Mouse (Mus musculus) bone marrow, adult 2 months (tissue): Measurements from ENCODE around the gene Scn3a. TPM values are rescaled to one million over a fixed set of nuclear protein-coding genes. Genes with fewer than 3 reads are reported as not detected.

Experiments used
- H3K27ac ChIP-seq: fragments of 200-500 bp; 2 replicates; pipeline ENCODE4 v1.5.1; 2012; ENCODE audit warnings: low read depth, mild to moderate bottlenecking, control low read depth, inconsistent platforms, low read length; ENCODE audit not compliant: control insufficient read depth, poor library complexity, insufficient read depth
- H3K4me1 ChIP-seq: fragments of 200-500 bp; 2 replicates; pipeline ENCODE4 v1.6.1; 2011; ENCODE audit warnings: low read length; ENCODE audit not compliant: control insufficient read depth, insufficient read depth
- H3K4me3 ChIP-seq: fragments of 200-500 bp; replicated peaks from 2 replicates; pipeline ENCODE3; 2011; ENCODE audit warnings: mild to moderate bottlenecking, low read depth, low read length, control low read depth; ENCODE audit not compliant: control insufficient read depth
- CTCF ChIP-seq: fragments of 200-500 bp; IDR thresholded peaks from 2 replicates; pipeline ENCODE4 v1.5.1; 2011; ENCODE audit warnings: low read length, control low read depth; ENCODE audit not compliant: control insufficient read depth, insufficient read depth
- POLR2A ChIP-seq: fragments of 200-500 bp; IDR thresholded peaks from 2 replicates; pipeline ENCODE4 v1.6.1; 2011; ENCODE audit warnings: low read depth, mild to moderate bottlenecking, control low read depth, low read length, borderline replicate concordance; ENCODE audit not compliant: control insufficient read depth
- WGBS: fragments of 180-500 bp; shearing (Covaris S2); methylation state at CpG from one replicate; pipeline ENCODE4 v1.1.7; 2018; 5-methylcytosine and 5-hydroxymethylcytosine counted together
- polyA plus RNA-seq: library from polyadenylated mRNA; stranded (reverse); fragments of >200 nt; gene quantifications from 2 replicates; pipeline ENCODE4 v1.2.4, GENCODE M21; 2011; ENCODE audit warnings: low replicate concordance; ENCODE audit not compliant: missing spikeins, insufficient read depth, insufficient read length

The Scn3a gene
- not detected in 2 replicates for polyA plus RNA-seq

DNA sequence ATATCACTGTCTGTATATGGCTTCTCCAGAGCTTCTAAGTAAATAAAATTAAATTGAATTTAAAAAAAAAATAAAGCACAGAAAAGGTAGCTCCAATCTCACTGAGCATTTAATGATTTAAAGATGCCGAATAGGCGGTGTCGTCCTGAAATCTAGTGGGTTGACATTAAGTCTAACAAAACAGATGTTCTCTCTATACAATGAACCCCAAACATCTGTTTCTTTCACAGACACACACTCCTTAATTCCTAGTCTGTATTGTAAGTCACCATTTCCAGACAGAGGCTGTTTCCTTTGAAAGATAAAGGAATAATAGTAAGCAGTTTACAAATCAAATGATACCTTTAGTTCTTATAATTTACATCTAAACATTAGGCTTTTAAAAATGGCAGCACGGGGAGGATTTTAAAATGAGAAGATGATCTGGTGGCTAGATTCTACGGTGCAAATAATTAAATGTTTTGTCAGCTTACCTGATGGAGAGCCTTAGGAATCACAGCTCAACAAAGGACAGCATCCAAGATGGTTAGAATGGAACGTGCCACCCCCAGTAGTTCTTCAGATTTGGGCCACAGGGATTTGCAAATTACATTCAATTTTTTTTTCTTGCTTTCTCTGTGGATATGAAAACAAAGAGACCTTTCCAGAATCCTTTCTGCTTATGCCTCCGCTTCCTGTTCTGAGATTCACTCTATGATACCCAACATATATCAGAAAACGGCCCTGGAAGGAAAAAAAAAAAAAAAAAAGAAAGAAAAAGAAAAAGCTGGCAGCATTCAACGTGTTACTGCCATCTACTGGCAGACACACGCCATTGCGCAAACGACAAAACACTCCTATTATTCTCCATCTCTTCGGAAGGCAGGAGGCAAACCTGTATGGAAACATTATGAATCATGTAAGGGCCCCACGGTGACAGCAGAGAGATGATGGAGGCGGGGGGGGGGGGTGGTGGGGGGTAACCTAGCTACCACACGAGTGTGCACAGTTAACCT is at the start of gene Scn3a:
Gene Scn3a, minus strand, starts transcription at position 835 of the 995 bp plus-strand sequence.
- Histone ChIP-seq H3K27ac (no peak within 1 kb of the TSS), H3K4me3 (no peak within 1 kb of the TSS), H3K4me1 (no peaks in the 10 kb centered on the region)
- 29% methylated on average over 16 of the region's 16 CpGs for WGBS
- TF ChIP-seq CTCF, result peak; percentile 38
- no peak for TF ChIP-seq POLR2A

GRCm38 (mm10) chr2:65611887-65612286 is 44.5 kb upstream of the Scn3a start:
- TF ChIP-seq CTCF, result no peak
- TF ChIP-seq POLR2A, result no peak
- no peaks in the 10 kb centered on the region for H3K4me1 ChIP-seq
- 74% methylated on average over 4 of the region's 4 CpGs for WGBS
- H3K27ac ChIP-seq, result no peak overlapping the region
- no peak overlapping the region for H3K4me3 ChIP-seq

DNA sequence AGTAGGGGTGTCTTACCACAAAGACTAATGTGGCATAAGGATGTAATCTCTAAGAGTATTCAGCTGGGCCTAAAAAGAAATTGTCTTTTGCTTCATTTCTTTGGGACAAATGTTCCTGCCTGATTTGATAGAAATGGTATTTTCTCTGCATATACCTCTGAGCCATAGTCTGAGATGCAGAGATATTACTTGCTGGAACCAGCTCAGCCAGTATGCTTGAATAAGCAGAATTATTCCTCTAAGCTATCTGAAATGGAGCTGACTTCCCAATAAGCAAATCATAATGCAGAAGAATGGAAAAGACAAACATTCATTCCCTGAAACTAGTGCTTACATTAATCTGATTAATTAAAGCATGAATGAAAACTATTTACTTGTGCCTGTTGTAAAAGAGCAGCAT is 40.4 kb upstream of the Scn3a start:
- H3K4me3 ChIP-seq, result no peak overlapping the region
- TF ChIP-seq POLR2A (no peak), CTCF (no peak)
- no peaks in the 10 kb centered on the region for H3K4me1 ChIP-seq
- no peak overlapping the region for H3K27ac ChIP-seq

DNA sequence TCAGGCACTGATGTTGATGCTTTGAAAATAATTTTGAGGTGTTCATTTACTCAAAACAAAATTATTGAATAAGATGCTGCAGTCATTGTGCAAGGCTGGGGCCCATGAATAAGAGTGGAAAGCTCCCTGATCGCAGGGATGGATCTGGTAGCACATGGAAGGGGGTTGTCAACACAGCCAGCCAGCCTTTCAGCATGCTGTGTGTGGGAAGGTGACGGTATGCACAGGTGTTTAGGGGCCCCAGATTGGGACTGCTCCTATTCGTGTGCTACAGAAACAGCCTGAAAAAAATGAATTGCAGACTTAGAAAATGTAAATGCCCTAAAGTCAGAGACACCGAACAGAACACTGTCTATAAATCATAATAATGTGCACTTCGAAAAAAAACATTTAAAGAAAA is 20.3 kb upstream of the Scn3a start:
- Histone ChIP-seq H3K4me1 (no peaks in the 10 kb centered on the region), H3K27ac (no peak overlapping the region), H3K4me3 (no peak overlapping the region)
- TF ChIP-seq CTCF, result no peak
- no peak for TF ChIP-seq POLR2A
- 69% methylated on average over 5 of the region's 5 CpGs for WGBS

GRCm38 (mm10) chr2:65567925-65568324 is 498 bp upstream of the Scn3a start:
- WGBS, result 83% methylated on average over 4 of the region's 4 CpGs
- no peak overlapping the region for H3K27ac ChIP-seq
- TF ChIP-seq POLR2A, result no peak
- no peaks in the 10 kb centered on the region for H3K4me1 ChIP-seq
- H3K4me3 ChIP-seq, result no peak overlapping the region

DNA sequence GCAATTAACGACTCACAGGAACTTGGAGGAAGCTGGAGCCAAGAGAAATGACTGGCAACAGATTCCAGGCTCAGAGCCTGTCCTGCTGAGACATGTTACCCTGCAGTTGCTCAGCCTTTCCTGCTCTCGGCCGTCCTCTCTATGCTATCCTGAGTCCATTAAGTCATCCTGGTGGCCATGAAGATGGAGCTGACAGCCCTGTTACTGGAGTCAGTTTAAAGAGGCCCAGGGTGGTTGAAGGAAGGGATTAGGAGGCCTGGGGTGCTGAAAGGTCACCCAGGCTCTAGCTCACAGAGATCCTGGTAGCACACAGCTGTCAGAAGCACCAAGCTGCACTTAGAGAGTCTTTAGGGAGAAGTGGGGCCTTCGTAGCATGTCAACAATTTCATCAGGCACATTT is 3.5 kb downstream of the Scn3a start:
- no peak overlapping the region for H3K4me3 ChIP-seq
- no peak overlapping the region for H3K27ac ChIP-seq
- H3K4me1 ChIP-seq, result no peaks in the 10 kb centered on the region
- WGBS, result 49% methylated on average over 4 of the region's 4 CpGs
- TF ChIP-seq POLR2A (no peak), CTCF (no peak)

DNA sequence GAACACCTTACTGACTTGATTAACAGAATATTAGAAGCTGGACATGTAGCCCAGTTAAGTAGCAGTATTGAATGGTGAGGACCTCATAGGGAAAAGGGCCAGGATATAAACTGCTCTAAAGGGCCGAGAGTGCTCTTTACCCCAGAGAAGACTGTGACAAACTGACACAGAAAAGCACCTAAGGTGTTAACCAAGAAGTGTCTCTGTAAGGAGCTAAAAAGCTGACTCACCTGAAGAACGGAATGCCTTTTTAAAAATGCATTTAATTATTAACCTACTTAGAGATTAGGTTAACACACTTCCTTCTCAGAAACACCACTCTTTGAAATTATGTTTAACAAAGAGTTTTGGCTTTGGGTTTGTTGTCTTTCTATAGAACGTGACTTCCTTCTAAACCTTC is 9.7 kb downstream of the Scn3a start:
- Histone ChIP-seq H3K4me3 (no peak overlapping the region), H3K4me1 (no peaks in the 10 kb centered on the region), H3K27ac (no peak overlapping the region)
- WGBS, result 68% methylated on average over 3 of the region's 3 CpGs
- TF ChIP-seq CTCF (no peak), POLR2A (no peak)

- TF ChIP-seq POLR2A (no peak), CTCF (no peak)
- H3K4me3 ChIP-seq, result no peak overlapping the region
- H3K4me1 ChIP-seq, result no peaks in the 10 kb centered on the region; the same call in none of the 2 replicates
- no peak overlapping the region for H3K27ac ChIP-seq
- 86% methylated on average over 7 of the region's 7 CpGs for WGBS
These were observed 12.8 kb downstream of the Scn3a start for GRCm38 (mm10) chr2:65554662-65555061.

DNA sequence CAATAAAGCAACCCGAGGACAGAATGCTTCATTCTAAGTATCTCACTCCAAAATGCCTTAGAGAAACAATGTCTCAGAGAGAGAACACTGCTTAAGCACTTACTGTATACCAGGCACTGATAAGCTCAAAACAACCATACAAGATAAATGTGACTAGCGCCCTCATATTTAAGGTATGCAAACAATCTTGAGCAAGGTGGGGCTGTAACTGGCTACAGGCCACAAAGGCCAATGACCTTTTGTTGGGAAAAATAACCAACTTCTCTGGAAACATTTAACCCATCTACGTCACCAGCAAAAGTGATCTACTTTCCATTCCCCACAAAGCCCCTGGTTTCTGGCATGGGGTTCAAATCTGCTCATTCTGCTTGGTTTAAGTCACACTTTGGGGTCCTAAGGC is 14.0 kb downstream of the Scn3a start:
- H3K27ac ChIP-seq, result no peak overlapping the region
- 82% methylated on average over 3 of the region's 3 CpGs for WGBS
- no peak overlapping the region for H3K4me3 ChIP-seq
- no peaks in the 10 kb centered on the region; the same call in none of the 2 replicates for H3K4me1 ChIP-seq
- TF ChIP-seq CTCF (no peak), POLR2A (no peak)
